Mouse (Mus musculus) activated CD4-positive, CD25-positive, alpha-beta regulatory T cell, adult 4 months (primary cell): Measurements from ENCODE around the gene Pin1rt1. TPM values are rescaled to one million over a fixed set of nuclear protein-coding genes. Genes with fewer than 3 reads are reported as not detected.

Source experiments
- ATAC-seq: one replicate; pipeline ENCODE4 v1.8.0; 2017
- polyA plus RNA-seq, 2 experiments: library from polyadenylated mRNA; unstranded; fragments of 100-300 nt; shearing (Covaris generic); gene quantifications; one replicate each; pipeline ENCODE4 v1.2.1; 2017

Gene Pin1rt1
- polyA plus RNA-seq, 2 experiments from 2014 or later = not detected

GRCm38 (mm10) chr2:104711585-104712485 is 4.3 kb downstream of the Pin1rt1 start, which contains the start of gene Tcp11l1:
Tcp11l1 (minus strand) TSS chr2:104712169.
- no peak for ATAC-seq

GRCm38 (mm10) chr2:104710670-104711370 is 5.4 kb downstream of the Pin1rt1 start:
- ATAC-seq = no peak

DNA sequence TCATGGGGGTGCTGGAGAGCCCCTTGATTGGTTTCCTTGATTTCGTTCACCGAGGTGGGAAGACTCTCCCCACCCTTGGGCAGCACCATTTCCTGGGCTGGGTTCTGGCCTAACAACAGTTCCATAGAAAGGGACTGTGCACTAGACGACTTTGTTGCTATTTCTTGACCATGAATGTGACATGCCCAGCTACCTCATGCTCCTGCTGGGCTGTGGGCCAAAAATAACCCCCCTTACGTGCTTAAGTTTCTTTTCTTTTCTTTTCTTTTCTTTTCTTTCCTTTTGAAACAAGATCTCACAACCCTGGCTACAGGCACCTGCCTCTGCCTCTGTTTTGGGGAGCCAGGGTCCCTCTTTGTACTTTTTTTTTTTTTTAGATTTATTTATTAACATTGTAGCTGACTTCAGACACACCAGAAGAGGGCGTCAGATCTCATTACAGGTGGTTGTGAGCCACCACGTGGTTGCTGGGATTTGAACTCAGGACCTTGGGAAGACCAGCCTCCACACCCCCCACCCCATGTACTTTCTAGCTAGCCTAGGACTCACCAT is 6.3 kb downstream of the Pin1rt1 start:
- no peak for ATAC-seq

- ATAC-seq = no peak
Measured at GRCm38 (mm10) chr2:104704355-104704754, 11.8 kb downstream of the Pin1rt1 start.

DNA sequence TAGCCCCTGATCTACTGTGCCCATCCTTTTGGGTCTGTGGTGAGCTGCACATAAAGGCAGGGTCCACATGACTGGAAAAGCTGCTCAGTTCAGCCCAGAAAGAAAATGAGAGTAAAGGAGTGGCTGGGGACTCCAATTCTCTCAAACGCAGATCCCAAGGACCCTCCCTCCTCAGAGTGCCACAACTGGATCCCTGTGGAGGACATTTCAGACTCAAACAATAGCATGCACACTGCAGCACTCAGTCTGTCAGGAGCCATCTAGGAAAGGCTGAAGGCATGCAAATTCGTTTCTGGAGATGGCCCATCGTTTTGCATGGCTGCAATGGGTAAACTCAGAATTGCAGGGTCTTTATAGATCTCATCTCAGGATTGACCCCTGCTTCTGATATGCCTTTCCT is 13.0 kb downstream of the Pin1rt1 start:
- ATAC-seq = no peak

DNA sequence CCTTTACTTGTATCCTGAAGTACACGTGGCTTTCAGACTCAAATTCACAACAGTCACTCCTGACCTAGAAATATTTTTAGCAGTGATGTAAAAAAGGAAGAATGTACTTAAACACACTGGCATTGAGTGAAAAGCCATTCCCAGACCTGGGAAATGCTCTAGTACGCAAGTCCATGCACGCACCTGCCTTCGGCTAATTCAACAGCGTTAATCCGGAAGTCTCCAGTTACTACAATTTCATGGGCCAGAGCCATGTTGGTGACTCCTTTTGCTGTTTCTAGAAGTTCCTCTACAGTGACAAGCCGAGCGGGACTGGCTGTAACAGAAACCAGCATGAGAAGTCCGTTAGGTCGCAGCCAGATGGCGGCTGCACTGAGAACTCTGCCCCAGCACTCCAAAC is 16.5 kb downstream of the Pin1rt1 start:
- ATAC-seq = no peak

GRCm38 (mm10) chr2:104692551-104692950 is 23.6 kb downstream of the Pin1rt1 start:
- no peak for ATAC-seq

GRCm38 (mm10) chr2:104690720-104691119 is 25.5 kb downstream of the Pin1rt1 start:
- no peak for ATAC-seq

DNA sequence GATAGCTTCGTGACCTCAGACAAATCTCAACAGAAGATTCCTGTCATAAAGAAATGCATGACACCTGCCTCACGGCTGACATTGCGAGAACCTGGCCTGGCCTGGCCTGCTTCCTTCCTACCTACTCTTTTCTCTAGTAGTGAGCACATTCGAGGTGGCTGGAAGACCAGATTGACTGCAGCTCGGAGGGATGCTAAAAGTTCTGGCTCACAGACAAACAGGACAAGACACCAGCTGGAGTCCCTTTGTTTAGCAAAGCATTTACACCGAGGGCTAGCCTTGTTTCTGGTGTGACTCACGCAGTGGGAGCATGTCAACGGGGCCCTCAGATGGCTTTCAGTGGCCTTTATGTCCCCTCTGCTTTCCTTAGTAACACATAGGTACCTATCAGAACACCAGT is 27.5 kb downstream of the Pin1rt1 start:
- ATAC-seq = no peak

DNA sequence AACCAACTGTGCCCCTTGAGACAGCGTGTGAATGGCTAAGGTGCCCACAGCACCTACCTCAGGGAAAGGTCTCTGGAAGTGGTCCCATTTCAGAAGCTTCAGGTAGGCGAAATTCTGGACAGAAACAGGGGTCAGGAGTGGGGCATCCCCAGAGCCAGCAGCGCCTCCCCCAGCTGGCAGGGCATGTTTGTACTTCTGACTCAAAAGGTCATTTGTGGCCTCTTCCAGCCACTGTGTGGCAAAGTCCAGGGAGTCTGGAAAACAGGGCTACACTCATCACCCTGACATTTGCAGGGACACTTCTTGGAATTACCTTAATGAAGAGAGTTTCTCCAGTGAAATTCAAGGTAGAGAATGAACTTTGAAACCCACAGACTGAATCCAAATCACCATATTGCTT is 27.9 kb downstream of the Pin1rt1 start:
- no peak for ATAC-seq

GRCm38 (mm10) chr2:104687261-104687660 is 28.9 kb downstream of the Pin1rt1 start:
- ATAC-seq = no peak

DNA sequence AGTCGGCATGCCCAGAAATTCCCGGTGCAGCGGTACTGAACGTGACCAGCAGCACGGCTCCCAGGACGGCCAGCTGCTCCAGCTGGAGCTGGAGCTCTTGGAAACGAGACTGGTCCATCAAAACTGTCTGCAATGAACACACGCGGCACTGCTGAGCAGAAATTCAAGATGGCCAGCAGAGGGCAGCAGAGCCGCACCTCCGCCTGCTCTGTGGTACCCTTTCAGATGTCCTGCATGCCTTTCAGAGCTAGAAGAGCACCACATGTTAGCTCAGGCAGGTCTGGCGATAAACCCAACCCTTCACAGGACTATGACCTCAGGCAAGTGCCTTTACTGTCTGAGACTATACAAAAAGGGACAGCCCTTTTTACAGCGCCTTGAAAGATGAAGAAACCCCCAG is 30.8 kb downstream of the Pin1rt1 start:
- ATAC-seq = no peak

DNA sequence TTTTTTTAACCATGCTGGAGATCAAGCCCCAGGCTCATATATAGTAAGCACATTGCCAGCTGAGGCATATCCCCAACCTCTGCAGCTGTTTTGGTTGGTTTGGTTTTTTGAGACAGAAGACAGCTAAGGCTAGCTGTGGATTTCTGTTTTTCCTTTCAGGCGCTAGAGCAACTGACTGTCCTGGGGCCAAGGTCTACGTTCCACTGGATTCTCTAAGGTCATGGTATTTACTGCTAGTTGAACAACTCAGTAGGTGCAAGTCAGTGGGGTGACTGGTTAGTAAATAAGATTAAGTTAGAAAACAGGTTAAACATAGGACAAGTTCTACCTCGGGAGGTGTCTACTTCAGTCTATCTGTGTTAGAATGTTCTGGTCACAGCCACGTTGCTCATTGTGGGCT is 31.4 kb downstream of the Pin1rt1 start:
- ATAC-seq = no peak

DNA sequence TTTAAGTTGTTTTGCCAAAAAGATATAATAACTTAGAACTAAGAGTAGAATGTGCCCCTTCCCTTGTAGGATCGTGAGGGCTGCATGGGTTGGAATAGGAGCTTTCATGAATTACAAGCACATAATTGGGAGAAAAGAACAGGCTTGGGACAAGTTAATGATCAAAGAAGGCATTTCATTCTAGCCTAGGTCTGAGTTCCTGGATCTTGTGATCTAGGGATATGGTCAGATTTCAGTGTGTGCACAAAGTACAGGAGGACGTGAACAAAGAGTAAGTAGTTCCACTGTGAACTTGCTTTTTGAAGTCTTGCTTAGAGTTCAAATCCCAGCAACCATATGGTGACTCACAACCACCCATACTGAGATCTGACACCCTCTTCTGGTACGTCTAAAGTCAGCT is 38.9 kb downstream of the Pin1rt1 start:
- ATAC-seq = no peak

DNA sequence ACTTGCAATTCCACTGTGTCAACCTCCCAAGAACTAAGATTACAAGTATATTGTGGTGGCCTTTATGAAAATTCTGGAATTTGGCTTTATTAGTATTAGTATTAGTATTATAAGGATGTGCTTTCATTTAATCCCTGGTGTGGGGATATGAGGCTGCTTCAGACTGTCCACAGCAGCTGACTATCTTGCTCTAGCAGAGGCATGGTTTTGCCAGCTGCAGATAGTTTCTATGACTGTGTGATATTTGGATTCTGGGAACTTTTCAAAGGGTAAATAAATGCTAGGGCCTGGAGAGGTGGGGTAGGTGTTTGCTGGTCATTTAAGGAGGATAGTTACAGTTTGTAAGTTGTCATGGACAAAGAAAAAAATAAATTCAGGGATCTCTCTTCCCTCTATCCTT is 44.5 kb downstream of the Pin1rt1 start:
- no peak for ATAC-seq

- no peak for ATAC-seq
Measured at GRCm38 (mm10) chr2:104669122-104669804, 46.9 kb downstream of the Pin1rt1 start.

Other genes starting within 250 kb of the Pin1rt1 start
- gene Hipk3, start 221.9 kb downstream of the Pin1rt1 start, polyA plus RNA-seq = 10 to 100 TPM; 11.1 to 12.5 TPM
- 10 to 100 TPM; 55.7 to 72.3 TPM for gene Cstf3, start 125.9 kb downstream of the Pin1rt1 start, polyA plus RNA-seq
- gene Tcp11l1, start 4.2 kb downstream of the Pin1rt1 start, polyA plus RNA-seq = 1 to 10 TPM in 1 of 2 experiments, not detected in 1; 1.3 TPM
- not detected for gene Depdc7, start 26.5 kb upstream of the Pin1rt1 start, polyA plus RNA-seq
- gene Qser1, start 100.4 kb upstream of the Pin1rt1 start, polyA plus RNA-seq = 1 to 10 TPM in 1 of 2 experiments, under 1 TPM in 1; 0.93 to 1.2 TPM
- gene Prrg4, start 133.5 kb upstream of the Pin1rt1 start, polyA plus RNA-seq = 1 to 10 TPM; 1.2 to 1.4 TPM
- 1 to 10 TPM; 3.3 to 5.2 TPM for gene Ccdc73, start 151.4 kb upstream of the Pin1rt1 start, polyA plus RNA-seq